Mouse (Mus musculus): Measurements from ENCODE around the gene Slc9a1. TPM values are rescaled to one million over a fixed set of nuclear protein-coding genes. Genes with fewer than 3 reads are reported as not detected.

Slc9a1 gene
- total RNA-seq, 4 experiments from 2014 or later, result 16.0 to 21.9 (median 16.5) TPM

DNA sequence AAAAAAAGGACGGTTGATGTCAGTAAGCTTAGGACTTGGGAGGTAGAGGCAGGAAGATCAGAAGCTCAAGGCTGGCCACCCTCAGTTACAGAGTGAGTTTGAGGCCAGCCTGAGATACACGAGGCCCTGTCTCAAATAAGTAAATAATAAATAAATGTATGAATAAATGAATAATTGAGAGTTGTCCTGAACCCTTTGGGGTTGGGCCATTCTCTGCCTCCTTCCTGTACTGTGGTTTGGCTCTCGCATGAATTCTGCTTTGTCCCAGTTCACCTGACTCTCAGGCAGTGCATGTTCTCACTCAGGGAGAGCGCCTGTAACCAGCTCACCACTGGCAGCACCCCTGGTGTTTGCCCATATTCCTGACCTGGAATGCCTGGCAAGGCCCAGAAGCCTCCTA lies 4.5 kb downstream of the Slc9a1 start:
- DNase-seq (ENCODE audit: low spot score), result no peak

GRCm38 (mm10) chr4:133375812-133376577 lies 6.5 kb downstream of the Slc9a1 start:
- DNase-seq (ENCODE audit: low spot score), result no peak

DNA sequence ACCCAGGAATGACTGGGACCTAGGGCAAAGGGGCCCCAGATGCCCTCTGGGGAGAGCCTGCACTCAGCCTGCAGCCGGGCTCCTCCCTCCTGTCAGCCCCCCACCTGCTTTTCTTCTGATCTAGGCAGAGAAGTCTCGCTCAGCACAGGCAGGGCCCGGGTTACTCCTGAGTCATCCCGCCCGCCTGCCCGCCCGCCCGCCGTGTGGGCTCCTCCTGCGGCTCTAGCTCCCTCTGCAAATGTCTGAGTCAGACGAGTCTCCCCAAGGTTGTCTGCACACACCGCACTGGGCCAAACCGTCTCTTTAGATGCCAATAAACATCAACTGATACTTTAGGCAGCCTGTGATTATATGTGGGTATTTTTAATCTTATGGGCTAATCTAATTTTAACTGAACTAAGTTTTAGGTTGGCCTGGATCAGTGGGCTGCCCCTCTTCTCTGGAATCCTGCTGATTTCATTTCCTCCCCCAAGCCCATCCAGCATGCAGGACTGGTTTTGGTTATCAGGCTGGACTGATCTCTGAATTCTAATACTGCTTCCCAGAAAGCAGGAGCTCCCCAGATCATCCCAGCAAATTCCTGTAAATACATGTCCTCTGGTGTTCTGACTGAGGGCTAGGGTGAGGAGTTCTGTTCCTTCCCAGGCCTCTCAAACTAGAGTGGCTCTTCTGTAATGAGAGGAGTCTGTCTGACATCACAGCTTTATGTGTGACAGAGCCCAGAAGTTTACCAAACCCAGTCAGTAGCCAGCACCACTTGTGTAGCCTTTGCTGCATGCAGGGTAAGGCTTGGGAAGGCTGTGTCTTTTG lies 8.9 kb downstream of the Slc9a1 start:
- DNase-seq (ENCODE audit: low spot score), result no peak

DNA sequence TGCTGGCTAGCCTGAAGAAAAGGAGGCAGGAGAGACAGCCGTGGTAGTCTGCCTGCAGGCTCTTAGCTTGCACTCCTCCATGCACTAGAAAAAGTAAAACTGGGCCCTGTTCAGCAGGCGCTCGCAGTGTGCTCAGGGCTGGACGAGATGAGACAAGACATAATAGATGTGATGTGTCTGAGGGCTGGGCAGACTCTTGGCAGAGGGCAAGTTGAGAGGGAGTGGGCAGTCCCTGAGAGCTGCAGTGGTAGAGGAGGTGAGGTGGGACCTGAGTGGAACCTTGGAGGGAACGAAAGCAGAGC lies 9.5 kb downstream of the Slc9a1 start:
- DNase-seq (ENCODE audit: low spot score), result no peak

- DNase-seq (ENCODE audit: low spot score), result no peak
Observed at GRCm38 (mm10) chr4:133379861-133380260, 10.4 kb downstream of the Slc9a1 start.

GRCm38 (mm10) chr4:133380532-133380931 lies 11.0 kb downstream of the Slc9a1 start:
- no peak for DNase-seq (ENCODE audit: low spot score)

DNA sequence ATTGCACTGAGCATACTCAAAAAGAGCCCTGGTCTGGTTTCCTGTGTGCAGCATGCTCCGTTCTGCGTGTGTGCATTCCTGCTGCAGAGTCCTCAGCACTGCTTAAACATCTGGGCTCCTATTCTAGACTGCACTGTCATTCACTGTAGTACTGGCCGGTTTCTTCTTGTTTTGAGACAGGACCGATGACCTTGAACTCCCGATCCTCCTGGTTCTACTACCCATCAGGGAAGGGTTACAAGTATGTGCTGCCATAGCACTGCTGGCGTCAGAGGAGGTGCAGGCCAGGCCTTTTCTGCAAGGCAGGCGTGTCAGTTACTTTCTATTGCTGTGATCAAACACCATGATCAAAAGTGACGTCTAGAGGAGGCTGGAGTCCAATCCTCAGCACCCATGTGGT lies 11.6 kb downstream of the Slc9a1 start:
- DNase-seq (ENCODE audit: low spot score), result no peak

- DNase-seq (ENCODE audit: low spot score), result no peak
Observed at GRCm38 (mm10) chr4:133386061-133386797, 16.7 kb downstream of the Slc9a1 start.

DNA sequence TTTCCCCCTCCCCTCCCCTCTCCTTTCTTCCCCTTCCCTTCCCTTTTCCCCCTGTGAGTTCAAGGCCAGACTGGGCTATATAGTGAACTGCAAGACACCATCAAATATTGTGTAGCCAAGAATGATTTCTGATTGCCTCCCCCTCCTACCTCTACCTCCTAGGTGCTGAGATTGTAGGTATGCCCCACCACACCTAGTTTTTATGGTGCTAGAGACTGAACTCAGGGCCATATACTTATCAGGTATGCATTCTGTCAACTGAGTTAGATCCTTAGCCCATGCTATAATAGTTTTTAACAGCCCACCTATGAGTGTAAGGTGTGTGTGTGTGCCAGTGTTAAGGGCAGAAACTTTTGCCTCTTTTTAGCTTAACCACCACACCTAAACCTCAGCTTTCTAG lies 17.5 kb downstream of the Slc9a1 start:
- no peak for DNase-seq (ENCODE audit: low spot score)

DNA sequence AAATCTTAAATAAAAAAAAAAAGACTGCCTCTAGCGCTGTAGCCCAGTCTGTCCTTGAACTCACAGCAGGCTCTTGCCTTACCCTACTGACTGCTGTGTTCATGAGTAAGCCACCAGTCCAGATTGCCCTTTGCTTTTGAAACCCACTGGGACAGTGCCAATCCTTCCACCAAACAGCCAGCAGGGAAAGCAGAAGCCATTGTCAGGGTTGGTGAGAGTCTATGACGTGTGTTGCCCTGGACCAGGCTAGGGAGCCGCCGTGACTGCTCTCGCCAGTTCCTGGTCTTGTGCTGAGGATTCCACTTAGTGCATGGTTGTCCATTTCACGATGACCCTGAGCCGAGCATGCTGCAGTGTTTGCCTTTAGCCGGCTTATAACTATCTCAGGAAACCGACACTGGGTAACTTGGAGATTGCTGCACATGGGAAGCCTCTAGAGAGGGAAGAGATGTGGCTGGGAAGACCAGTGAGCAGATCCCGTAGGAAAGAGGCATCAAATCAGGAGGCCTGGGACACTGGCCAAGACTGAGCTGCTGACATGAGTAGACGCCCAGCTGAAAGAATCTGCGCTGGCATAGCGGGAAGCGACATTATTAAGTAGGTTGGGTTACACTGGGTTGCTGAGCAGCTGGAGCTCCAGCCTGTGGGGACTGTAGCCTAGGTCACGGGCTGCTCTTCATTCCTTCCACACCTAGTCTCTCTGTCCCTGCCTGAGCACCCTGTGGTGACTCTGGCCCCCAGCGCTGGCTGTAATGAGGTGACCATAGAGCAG lies 19.5 kb downstream of the Slc9a1 start:
- DNase-seq (ENCODE audit: low spot score), result peak; percentile 66

GRCm38 (mm10) chr4:133390042-133390441 lies 20.5 kb downstream of the Slc9a1 start:
- DNase-seq (ENCODE audit: low spot score), result no peak

DNA sequence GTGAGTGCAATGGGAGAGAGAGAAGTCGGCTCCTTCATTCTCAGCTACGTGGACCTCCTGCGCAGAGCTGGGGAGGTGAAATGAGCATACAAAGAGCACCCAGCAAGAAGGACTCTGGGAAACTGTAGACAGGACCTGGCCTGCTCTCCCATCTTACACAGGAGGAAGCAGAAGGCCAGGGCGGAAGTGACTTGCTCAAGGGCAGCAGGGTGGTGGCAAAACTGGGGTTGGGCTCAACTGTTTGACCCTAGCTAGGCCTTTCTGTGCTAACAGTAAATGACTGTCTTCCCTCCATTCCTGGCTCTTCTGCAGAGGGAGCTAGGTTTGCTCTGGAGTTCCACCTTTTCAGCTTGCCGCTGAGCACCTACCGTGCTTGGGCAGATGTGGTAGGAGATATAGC lies 21.1 kb downstream of the Slc9a1 start:
- no peak for DNase-seq (ENCODE audit: low spot score)

- no peak for DNase-seq (ENCODE audit: low spot score)
Observed at GRCm38 (mm10) chr4:133391185-133392040, 21.9 kb downstream of the Slc9a1 start.

DNA sequence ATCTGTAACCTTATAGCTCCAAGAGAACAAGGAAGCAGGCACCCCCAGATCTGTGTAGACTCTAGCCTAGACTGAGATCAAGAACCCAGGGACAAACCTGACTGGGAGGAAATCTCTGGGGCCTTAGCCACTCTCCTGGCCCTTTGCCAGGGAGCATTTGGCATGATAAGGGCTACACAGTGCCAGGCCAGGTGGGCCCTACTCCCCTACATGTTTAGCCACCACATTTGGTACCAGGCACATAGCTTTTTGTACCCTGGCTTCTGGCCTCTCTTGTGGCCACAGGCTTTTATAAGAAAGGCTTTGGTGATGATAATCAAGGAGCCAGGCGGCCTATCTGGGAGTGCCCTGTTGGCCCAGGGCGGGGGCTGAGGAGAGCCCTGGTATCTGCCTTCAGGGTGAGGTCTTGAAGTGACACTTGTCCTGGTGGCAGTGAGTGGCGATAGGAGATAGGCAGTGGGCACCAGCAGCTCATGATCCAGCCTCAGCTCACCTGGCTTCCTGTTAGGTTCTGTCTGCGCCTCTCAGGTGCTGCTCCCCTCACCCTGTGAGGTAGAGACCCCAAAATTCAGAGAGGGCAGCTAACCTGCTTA lies 25.6 kb downstream of the Slc9a1 start:
- DNase-seq (ENCODE audit: low spot score), result no peak

DNA sequence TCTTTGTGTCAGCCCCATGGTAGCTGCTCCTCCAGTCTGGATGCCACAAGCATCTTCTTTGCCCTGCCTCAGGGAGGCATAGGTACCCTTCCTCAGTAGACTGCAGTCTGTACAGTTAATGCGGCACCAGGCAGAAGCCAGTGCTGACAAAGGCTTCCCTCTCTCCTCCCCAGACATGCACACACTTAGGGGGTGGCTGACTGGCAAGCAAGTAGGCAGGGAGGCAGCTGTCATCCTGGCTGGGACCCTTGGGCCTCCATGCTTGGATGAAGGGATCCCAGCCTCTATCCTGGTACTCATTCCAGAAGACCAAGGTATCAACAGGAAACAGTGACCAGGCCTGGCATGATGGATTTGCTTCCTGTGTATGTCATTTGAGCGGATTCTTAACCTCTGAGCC lies 26.6 kb downstream of the Slc9a1 start:
- DNase-seq (ENCODE audit: low spot score), result no peak

- DNase-seq (ENCODE audit: low spot score), result no peak
Observed at GRCm38 (mm10) chr4:133397299-133397698, 27.8 kb downstream of the Slc9a1 start.

- no peak for DNase-seq (ENCODE audit: low spot score)
Observed at GRCm38 (mm10) chr4:133397961-133398360, 28.5 kb downstream of the Slc9a1 start.

- DNase-seq (ENCODE audit: low spot score), result no peak
Observed at GRCm38 (mm10) chr4:133398619-133399018, 29.1 kb downstream of the Slc9a1 start.

- no peak for DNase-seq (ENCODE audit: low spot score)
Observed at GRCm38 (mm10) chr4:133399509-133399908, 30.0 kb downstream of the Slc9a1 start.

- no peak for DNase-seq (ENCODE audit: low spot score)
Observed at GRCm38 (mm10) chr4:133400098-133400497, 30.6 kb downstream of the Slc9a1 start.

Data from heart, adult 8-10 months (tissue).